Mouse (Mus musculus) CD8-positive naive resting alpha-beta T cell, adult 57 days (primary cell): ENCODE measurements around the gene Svep1. TPM values are rescaled to one million over a fixed set of nuclear protein-coding genes. Genes with fewer than 3 reads are reported as not detected.

Experiments used
- total RNA-seq: library from RNA; stranded (reverse); gene quantifications from one replicate; pipeline ENCODE4 v1.2.4, GENCODE M21; 2023

Svep1 gene
- not detected for total RNA-seq

GRCm38 (mm10) chr4:58206115-58206945 lies at the start of gene Svep1:
Svep1 (minus strand) TSS chr4:58206859.

GRCm38 (mm10) chr4:58009024-58009423 lies 197.6 kb downstream of the Svep1 start, which contains the start of gene Txndc8:
Txndc8 (minus strand) TSS chr4:58009124.

Other genes with a start within 250 kb of the Svep1 start
- gene Txndc8, start 197.7 kb downstream of the Svep1 start, total RNA-seq: not detected
- gene Musk, start 79.1 kb upstream of the Svep1 start, total RNA-seq: not detected